Mouse (Mus musculus) spleen, postnatal 4 days (tissue): ENCODE measurements around the gene H2al2a.
A peak's percentile ranks its signal among the peaks of the same experiment; 100 is the strongest.
"Not testable (repeated sequence)": the region's sequence is repeated elsewhere in the genome, so short reads cannot be mapped to it uniquely, and the experiment has no call there.

Experiments
- DNase-seq, 2 experiments: peaks; one replicate each; pipeline ENCODE4 v3.0.0; 2022; ENCODE audit warnings: low spot score in 2 of 2

H2al2a gene

GRCm38 (mm10) chr2:18028140-18029021 is 31.6 kb upstream of the H2al2a start:
- DNase-seq = peak; percentile 56 to 81

GRCm38 (mm10) chr2:18027448-18028139 is 30.8 kb upstream of the H2al2a start:
- DNase-seq = peak; percentile 87 to 97

GRCm38 (mm10) chr2:18026116-18026947 is 29.6 kb upstream of the H2al2a start:
- peak; percentile 36 to 73 for DNase-seq

GRCm38 (mm10) chr2:18025781-18026115 is 29.0 kb upstream of the H2al2a start:
- no peak for DNase-seq

- DNase-seq = no peak
These were observed 28.4 kb upstream of the H2al2a start for GRCm38 (mm10) chr2:18025116-18025515.

GRCm38 (mm10) chr2:18022886-18023285 is 26.1 kb upstream of the H2al2a start:
- no peak for DNase-seq

GRCm38 (mm10) chr2:18019122-18019521 is 22.4 kb upstream of the H2al2a start:
- no peak for DNase-seq

- no peak for DNase-seq
These were observed 20.6 kb upstream of the H2al2a start for GRCm38 (mm10) chr2:18017321-18017720.

- no peak for DNase-seq
These were observed 19.9 kb upstream of the H2al2a start for GRCm38 (mm10) chr2:18016639-18017038.

GRCm38 (mm10) chr2:18015581-18015980 is 18.8 kb upstream of the H2al2a start:
- no peak for DNase-seq

- DNase-seq = no peak
These were observed 16.1 kb upstream of the H2al2a start for GRCm38 (mm10) chr2:18012866-18013265.

- DNase-seq = no peak
These were observed 14.5 kb upstream of the H2al2a start for GRCm38 (mm10) chr2:18011226-18011625.

GRCm38 (mm10) chr2:18005137-18005536 is 8.4 kb upstream of the H2al2a start:
- no peak for DNase-seq

GRCm38 (mm10) chr2:18004286-18004685 is 7.5 kb upstream of the H2al2a start:
- no peak for DNase-seq

GRCm38 (mm10) chr2:18002306-18002705 is 5.5 kb upstream of the H2al2a start:
- DNase-seq = no peak

GRCm38 (mm10) chr2:17989562-17989961 is 7.2 kb downstream of the H2al2a start:
- no peak for DNase-seq

- DNase-seq = no peak
These were observed 7.6 kb downstream of the H2al2a start for GRCm38 (mm10) chr2:17989115-17989514.

GRCm38 (mm10) chr2:17986694-17987093 is 10.1 kb downstream of the H2al2a start:
- DNase-seq = no peak

GRCm38 (mm10) chr2:17984774-17985173 is 12.0 kb downstream of the H2al2a start:
- DNase-seq = no peak

- no peak for DNase-seq
These were observed 14.0 kb downstream of the H2al2a start for GRCm38 (mm10) chr2:17982747-17983146.

- DNase-seq = no peak
These were observed 18.1 kb downstream of the H2al2a start for GRCm38 (mm10) chr2:17978706-17979105.

- DNase-seq = not testable (repeated sequence)
These were observed 18.5 kb downstream of the H2al2a start for GRCm38 (mm10) chr2:17978251-17978650.
